In genomic region chr13:102774786-102775201, GRCm38 (mm10) we compare ENCODE assay signal across 9 mouse cellular contexts.
DNase-seq lines count a peak whose midpoint lies in the region; ATAC-seq lines count a peak whose summit lies in the region.
"Had no signal": no experiment of that assay in that cellular context is flagged by ENCODE, and none has a peak within 500 bp of the region (broad histone marks: within the 10 kb centered on the region; RNA-seq: fewer than 3 reads in every experiment).

No protein-coding gene starts in this region.

- peak overlapping the region; percentile 64; the same call in 1 of the 2 replicates for H3K27ac ChIP-seq in kidney, embryonic 16.5 days (ENCODE audit: low read length)
- peak overlapping the region; percentile 39; the same call in 1 of the 2 replicates for H3K27ac ChIP-seq in forebrain, embryonic 15.5 days (replicated peaks)

- H3K4me2 ChIP-seq in kidney, embryonic 16.5 days (replicated peaks; ENCODE audit: low read depth, low read length): no peak overlapping the region
- no peak overlapping the region for H3K4me2 ChIP-seq in forebrain, embryonic 15.5 days (replicated peaks)

- no peak overlapping the region for H3K4me3 ChIP-seq in kidney, embryonic 16.5 days (ENCODE audit: low read length)
- H3K4me3 ChIP-seq in forebrain, embryonic 15.5 days: no peak overlapping the region

- no peaks in the 10 kb centered on the region for H3K27me3 ChIP-seq in kidney, embryonic 16.5 days (ENCODE audit: insufficient read depth, low read length)
- H3K27me3 ChIP-seq in forebrain, embryonic 15.5 days: no peaks in the 10 kb centered on the region

- H3K9ac ChIP-seq in kidney, embryonic 16.5 days (replicated peaks; ENCODE audit: low read length): no peak overlapping the region
- H3K9ac ChIP-seq in forebrain, embryonic 15.5 days (replicated peaks): no peak overlapping the region

- ATAC-seq in kidney, embryonic 16.5 days (ENCODE audit: low FRiP score, low TSS enrichment): peak; percentile 69
- peak; percentile 61 for ATAC-seq in forebrain, embryonic 15.5 days (replicated peaks)
- ATAC-seq: inflammation-experienced regulatory T-cells, adult 6 months had no signal

- WGBS in kidney, embryonic 16.5 days: 53% methylated on average over 7 of the region's 7 CpGs
- 58% methylated on average over 7 of the region's 7 CpGs for WGBS in forebrain, embryonic 15.5 days

- H3K4me1 ChIP-seq in kidney, embryonic 16.5 days (ENCODE audit: insufficient read depth, low read length): peaks cover 3% of the 10 kb centered on the region; the same call in 1 of the 2 replicates
- H3K4me1 ChIP-seq in forebrain, embryonic 15.5 days: peaks cover 3% of the 10 kb centered on the region; the same call in 1 of the 2 replicates

- DNase-seq in kidney, adult 11 months: no peak
- peak; percentile 65 for DNase-seq in adipocyte (ENCODE audit: low spot score)
- DNase-seq in lung, postnatal 36 days: peak; percentile 37
- no peak for DNase-seq in right cerebral cortex, postnatal 36 days (ENCODE audit: low spot score in 2 of 2)
- DNase-seq in right cerebral cortex, postnatal 10 days (ENCODE audit: low spot score in 2 of 2): no peak
- DNase-seq in testis, postnatal 10 days (ENCODE audit: low spot score): no peak

- no peaks in the 10 kb centered on the region for H3K9me3 ChIP-seq in kidney, embryonic 16.5 days (ENCODE audit: low read length)
- H3K9me3 ChIP-seq in forebrain, embryonic 15.5 days: no peaks in the 10 kb centered on the region

- peaks cover 11% of the 10 kb centered on the region; the same call in 1 of the 2 replicates for H3K36me3 ChIP-seq in kidney, embryonic 16.5 days (ENCODE audit: insufficient read depth, low read length)
- H3K36me3 ChIP-seq in forebrain, embryonic 15.5 days: no peaks in the 10 kb centered on the region

Comparison
In these comparisons a context has a peak if more than half of its experiments do, and no peak if none do; other contexts are left out.
1. DNase-seq: peak in adipocyte (single experiment) and lung, postnatal 36 days (single experiment); none in kidney, adult 11 months (single experiment), right cerebral cortex, postnatal 36 days (0 of 2), right cerebral cortex, postnatal 10 days (0 of 2) and testis, postnatal 10 days (single experiment).